Mouse (Mus musculus) kidney, postnatal 0 days (tissue): ENCODE results near the gene Wdsub1. TPM values are rescaled to one million over a fixed set of nuclear protein-coding genes. Genes with fewer than 3 reads are reported as not detected.

Experiments used
- ATAC-seq: fragments of 200-750 bp; cut with Nextera tagmentation; replicated peaks from 2 replicates; pipeline ENCODE4 v1.8.0; 2017; ENCODE audit warnings: low read depth, moderate number of reproducible peaks, moderate TSS enrichment, moderate library complexity; ENCODE audit not compliant: low FRiP score
- DNase-seq: peaks from one replicate; pipeline ENCODE4 v3.0.0-alpha.2; 2016; ENCODE audit warnings: low spot score
- H3K27ac ChIP-seq: fragments of 300-500 bp; sonication (generic); 2 replicates; pipeline ENCODE4 v1.5.1; 2014; ENCODE audit warnings: mild to moderate bottlenecking
- H3K27me3 ChIP-seq: fragments of 300-500 bp; sonication (generic); 2 replicates; pipeline ENCODE4 v1.6.1; 2014; ENCODE audit warnings: low read length, mixed read lengths; ENCODE audit not compliant: insufficient read depth
- H3K36me3 ChIP-seq: fragments of 300-500 bp; sonication (generic); 2 replicates; pipeline ENCODE4 v1.6.1; 2014; ENCODE audit warnings: low read length, mixed read lengths; ENCODE audit not compliant: insufficient read depth
- H3K4me1 ChIP-seq: fragments of 300-500 bp; sonication (generic); replicated peaks from 2 replicates; pipeline ENCODE4 v1.6.1; 2014; ENCODE audit warnings: antibody characterized with exemption, low read length, mixed read lengths; ENCODE audit not compliant: insufficient read depth
- H3K4me2 ChIP-seq: fragments of 300-500 bp; sonication (generic); 2 replicates; pipeline ENCODE4 v1.6.1; 2014; ENCODE audit warnings: mild to moderate bottlenecking, low read length, moderate library complexity, mixed read lengths
- H3K4me3 ChIP-seq: fragments of 300-500 bp; sonication (generic); replicated peaks from 2 replicates; pipeline ENCODE4 v1.5.1; 2014; ENCODE audit warnings: low read depth, low read length
- H3K9ac ChIP-seq: fragments of 300-500 bp; sonication (generic); 2 replicates; pipeline ENCODE4 v1.6.1; 2014; ENCODE audit warnings: low read depth, low read length
- H3K9me3 ChIP-seq: fragments of 300-500 bp; sonication (generic); replicated peaks from 2 replicates; pipeline ENCODE4 v1.6.1; 2016; ENCODE audit warnings: low read length, inconsistent platforms, mixed read lengths
- CTCF ChIP-seq: IDR thresholded peaks from 2 replicates; pipeline ENCODE4 v1.5.1; 2016; ENCODE audit warnings: antibody characterized with exemption, low read depth, mild to moderate bottlenecking, moderate library complexity
- WGBS: fragments of 180-500 bp; shearing (Covaris S2); extraction: QIAGEN DNeasy Blood & Tissue Kit; methylation state at CpG from one replicate; pipeline ENCODE4 v1.1.7; 2014; 5-methylcytosine and 5-hydroxymethylcytosine counted together
- polyA plus RNA-seq: library from polyadenylated mRNA; unstranded; fragments of >200 nt; fragmentation: Nextera tagmentation; extraction: Ambion mirVana; gene quantifications from 2 replicates; pipeline ENCODE4 v1.2.1, GENCODE M21; 2015

Gene Wdsub1
- polyA plus RNA-seq, 1 experiment from 2014 or later = 39.2 TPM

DNA sequence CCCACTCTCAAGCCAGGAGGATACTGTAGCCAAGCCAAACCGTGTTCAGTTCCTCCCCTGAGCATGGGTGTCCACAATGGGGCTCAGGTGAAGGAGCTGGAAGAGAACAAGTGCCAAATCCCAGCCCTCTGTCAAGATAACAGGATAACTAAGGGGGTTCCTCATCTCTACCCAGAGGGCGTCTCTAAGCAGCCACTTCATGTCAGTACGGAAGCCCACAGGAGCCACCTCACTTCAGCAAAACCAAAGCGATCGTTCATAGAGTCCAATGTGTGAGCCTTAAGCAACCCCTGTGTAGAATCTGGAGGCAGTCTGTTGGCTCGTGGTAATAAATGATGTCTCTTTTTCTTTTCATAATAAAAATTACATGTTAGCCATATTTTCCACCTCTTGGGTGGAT lies 38.5 kb downstream of the Wdsub1 start:
- no peak for DNase-seq
- H3K4me3 ChIP-seq = no peak overlapping the region
- TF ChIP-seq CTCF = no peak
- H3K36me3 ChIP-seq = peaks cover 49% of the 10 kb centered on the region
- H3K4me1 ChIP-seq = no peaks in the 10 kb centered on the region
- no peak for ATAC-seq
- H3K9me3 ChIP-seq = no peaks in the 10 kb centered on the region
- H3K9ac ChIP-seq = no peak overlapping the region
- no peak overlapping the region for H3K4me2 ChIP-seq
- WGBS = 93% methylated on average over 6 of the region's 6 CpGs
- no peak overlapping the region for H3K27ac ChIP-seq
- no peaks in the 10 kb centered on the region for H3K27me3 ChIP-seq

DNA sequence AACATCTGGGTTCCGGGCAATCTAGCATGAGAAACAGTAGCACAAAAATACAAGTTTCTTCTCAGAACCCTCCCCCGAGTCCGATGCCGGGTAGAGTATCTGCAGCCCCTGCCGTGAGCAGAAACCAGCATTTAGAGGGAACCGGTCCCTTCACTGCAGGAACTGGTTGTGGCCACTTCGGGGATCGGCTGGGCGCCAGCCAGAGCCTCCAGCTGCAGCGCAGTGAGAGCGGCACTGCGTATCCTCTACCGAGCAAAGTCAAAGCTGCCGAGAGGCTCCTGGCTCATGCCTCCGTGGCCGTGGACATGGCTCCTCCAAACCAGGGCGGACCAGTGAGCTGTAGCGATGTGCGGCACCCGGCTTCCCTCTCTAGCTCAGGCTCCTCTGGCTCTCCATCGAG lies 39.2 kb downstream of the Wdsub1 start:
- no peak overlapping the region for H3K9ac ChIP-seq
- 87% methylated on average over 21 of the region's 21 CpGs for WGBS
- H3K4me3 ChIP-seq = no peak overlapping the region
- H3K27ac ChIP-seq = no peak overlapping the region
- no peak overlapping the region for H3K4me2 ChIP-seq
- TF ChIP-seq CTCF = no peak
- peaks cover 50% of the 10 kb centered on the region for H3K36me3 ChIP-seq
- ATAC-seq = no peak
- DNase-seq = no peak
- H3K27me3 ChIP-seq = no peaks in the 10 kb centered on the region
- H3K4me1 ChIP-seq = no peaks in the 10 kb centered on the region
- no peaks in the 10 kb centered on the region for H3K9me3 ChIP-seq

DNA sequence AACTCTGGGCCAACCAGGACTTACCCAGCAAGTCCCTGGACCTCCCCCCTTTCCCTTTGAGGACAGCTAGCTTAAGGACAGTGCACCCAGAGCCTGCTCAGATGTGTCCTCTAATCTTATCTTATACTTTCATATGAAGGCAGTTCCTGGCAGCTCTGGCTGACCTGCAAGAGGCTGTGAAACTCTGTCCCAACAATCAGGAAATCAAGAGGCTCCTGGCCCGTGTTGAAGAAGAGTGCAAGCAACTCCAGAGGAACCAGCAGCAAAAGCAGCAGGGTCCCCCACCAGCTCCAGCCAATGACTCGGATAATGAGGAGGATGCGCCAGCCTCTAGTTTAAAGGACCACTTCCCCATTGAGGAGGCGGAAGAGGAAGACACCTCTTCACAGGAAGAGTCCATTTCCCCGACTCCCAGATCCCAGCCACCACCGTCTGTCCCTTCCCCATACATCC lies 39.8 kb downstream of the Wdsub1 start:
- no peaks in the 10 kb centered on the region for H3K9me3 ChIP-seq
- peak overlapping the region; percentile 64; the same call in 1 of the 2 replicates for H3K27ac ChIP-seq
- no peak overlapping the region for H3K9ac ChIP-seq
- TF ChIP-seq CTCF = no peak
- no peak for ATAC-seq
- H3K27me3 ChIP-seq = no peaks in the 10 kb centered on the region
- H3K4me3 ChIP-seq = no peak overlapping the region
- no peak overlapping the region for H3K4me2 ChIP-seq
- H3K36me3 ChIP-seq = peaks cover 56% of the 10 kb centered on the region
- no peaks in the 10 kb centered on the region for H3K4me1 ChIP-seq
- no peak for DNase-seq
- WGBS = 82% methylated on average over 6 of the region's 6 CpGs

DNA sequence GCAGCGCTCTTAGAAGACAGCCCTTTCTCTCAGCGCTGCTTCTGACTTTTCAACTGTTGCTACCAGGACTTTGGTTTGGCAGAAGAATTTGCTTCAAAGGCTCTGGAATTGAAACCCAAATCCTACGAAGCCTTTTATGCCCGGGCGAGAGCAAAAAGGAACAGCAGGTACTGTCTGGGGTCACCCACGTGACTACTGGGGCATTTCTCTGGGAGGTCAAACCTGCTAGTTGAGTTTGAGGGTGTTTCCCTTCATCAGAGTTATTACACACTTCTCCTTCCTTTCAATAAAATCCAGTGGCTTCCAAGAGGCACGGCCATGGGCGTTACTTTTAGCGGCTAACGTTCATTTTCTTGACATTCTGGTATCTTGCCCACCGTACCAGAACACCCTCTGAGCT lies 40.4 kb downstream of the Wdsub1 start:
- peak overlapping the region; percentile 64 for H3K27ac ChIP-seq
- 78% methylated on average over 11 of the region's 11 CpGs for WGBS
- no peak for TF ChIP-seq CTCF
- H3K4me1 ChIP-seq = no peaks in the 10 kb centered on the region
- no peaks in the 10 kb centered on the region for H3K9me3 ChIP-seq
- H3K36me3 ChIP-seq = peaks cover 62% of the 10 kb centered on the region
- ATAC-seq = no peak
- H3K4me2 ChIP-seq = no peak overlapping the region
- H3K27me3 ChIP-seq = no peaks in the 10 kb centered on the region
- no peak for DNase-seq
- no peak overlapping the region for H3K9ac ChIP-seq
- H3K4me3 ChIP-seq = no peak overlapping the region

DNA sequence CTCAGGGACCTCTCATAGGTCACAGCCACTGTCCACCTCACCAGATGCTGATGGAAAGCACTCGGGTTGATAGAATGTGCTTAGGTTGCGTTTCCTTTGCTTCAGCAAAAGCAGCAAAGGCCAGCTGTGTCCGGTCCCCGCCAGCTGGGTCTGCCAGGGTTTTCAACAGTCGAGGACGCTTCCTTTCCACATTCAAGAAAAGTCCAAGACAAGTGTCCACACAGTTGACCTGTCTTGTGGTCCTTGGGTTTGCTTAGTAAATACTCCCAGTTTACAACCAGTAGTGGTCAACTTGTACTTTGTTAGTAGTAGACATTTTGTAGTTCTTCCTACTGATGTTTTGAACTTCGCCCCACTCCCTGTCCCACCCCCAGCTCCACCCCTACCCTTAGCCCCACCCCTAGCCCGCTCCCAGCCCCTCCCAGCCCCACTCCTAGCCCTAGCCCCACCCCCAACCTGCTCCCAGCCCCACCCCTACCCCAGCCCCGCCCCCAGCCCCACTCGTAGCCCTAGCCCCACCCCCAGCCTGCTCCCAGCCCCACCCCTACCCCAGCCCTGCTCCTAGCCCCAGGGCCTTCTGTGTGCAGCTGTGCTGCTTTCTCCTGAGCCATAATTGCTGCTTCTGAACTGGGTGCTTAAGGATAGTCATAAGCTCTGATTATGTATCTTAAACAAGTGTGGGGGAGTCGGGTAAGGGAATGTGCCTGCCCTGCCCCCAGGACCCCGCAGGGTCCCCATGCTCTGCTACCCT lies 41.0 kb downstream of the Wdsub1 start:
- peak; percentile 81 for ATAC-seq
- H3K27ac ChIP-seq = peak overlapping the region; percentile 72
- 55% methylated on average over 12 of the region's 12 CpGs for WGBS
- H3K4me1 ChIP-seq = no peaks in the 10 kb centered on the region
- DNase-seq = peak; percentile 55
- H3K4me3 ChIP-seq = no peak overlapping the region
- no peak for TF ChIP-seq CTCF
- peaks cover 66% of the 10 kb centered on the region for H3K36me3 ChIP-seq
- H3K9ac ChIP-seq = no peak overlapping the region
- no peaks in the 10 kb centered on the region for H3K27me3 ChIP-seq
- H3K9me3 ChIP-seq = no peaks in the 10 kb centered on the region
- H3K4me2 ChIP-seq = no peak overlapping the region

DNA sequence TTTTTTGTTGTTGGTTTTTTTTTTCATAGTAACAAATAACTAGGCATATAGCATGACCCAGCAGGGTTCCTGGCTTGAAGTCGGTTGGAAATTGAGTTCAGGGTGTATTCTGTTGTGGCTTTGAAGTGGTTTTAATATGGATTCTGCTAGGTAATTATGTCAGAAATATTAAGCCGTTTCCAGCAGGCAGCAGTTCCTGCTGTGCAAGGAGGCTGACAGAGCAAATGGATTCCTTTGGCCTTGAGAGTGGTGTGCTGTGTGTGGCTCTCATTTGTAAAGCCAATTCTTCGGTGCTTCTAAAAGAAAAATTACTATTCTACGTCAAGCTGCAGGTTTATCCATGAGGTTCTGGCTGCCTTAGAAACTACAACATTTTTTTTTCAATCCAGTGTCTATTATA lies 42.2 kb downstream of the Wdsub1 start:
- Histone ChIP-seq H3K27me3 (no peaks in the 10 kb centered on the region), H3K27ac (no peak overlapping the region), H3K9ac (no peak overlapping the region), H3K9me3 (no peaks in the 10 kb centered on the region), H3K4me2 (no peak overlapping the region), H3K4me3 (no peak overlapping the region), H3K36me3 (peaks cover 70% of the 10 kb centered on the region), H3K4me1 (no peaks in the 10 kb centered on the region)
- no peak for TF ChIP-seq CTCF
- ATAC-seq (no peak), DNase-seq (no peak)
- WGBS = 72% methylated on average over 4 of the region's 4 CpGs
